Mouse (Mus musculus) macrophage (primary cell): ENCODE measurements around the gene Casr. TPM values are rescaled to one million over a fixed set of nuclear protein-coding genes. Genes with fewer than 3 reads are reported as not detected.

Experiments
- H3K27ac ChIP-seq: fragments of 350-480 bp; formaldehyde crosslinking; 2 replicates; pipeline ENCODE4 v1.9.0; 2021
- H3K36me3 ChIP-seq: fragments of 350-480 bp; formaldehyde crosslinking; 2 replicates; pipeline ENCODE4 v1.9.0; 2021; ENCODE audit errors: inconsistent target
- H3K4me3 ChIP-seq: fragments of 350-480 bp; formaldehyde crosslinking; 2 replicates; pipeline ENCODE4 v1.9.0; 2021; ENCODE audit errors: inconsistent target
- H3K79me2 ChIP-seq: fragments of 350-480 bp; formaldehyde crosslinking; 2 replicates; pipeline ENCODE4 v1.9.0; 2021; ENCODE audit errors: inconsistent target
- WGBS: methylation state at CpG from one replicate; pipeline ENCODE4 v1.1.7; 2026; ENCODE audit warnings: inconsistent platforms; ENCODE audit not compliant: missing documents; 5-methylcytosine and 5-hydroxymethylcytosine counted together
- polyA plus RNA-seq: library from polyadenylated mRNA; stranded (reverse); fragments of 250-400 nt; gene quantifications from 3 replicates; pipeline ENCODE4 v1.2.4, GENCODE M21; 2018; ENCODE audit warnings: inconsistent platforms

Casr gene
- polyA plus RNA-seq, 1 experiment from 2014 or later = not detected

GRCm38 (mm10) chr16:36475530-36475929, 86.4 kb downstream of the Casr start:
- Histone ChIP-seq H3K36me3 (no peaks in the 10 kb centered on the region), H3K27ac (no peak overlapping the region), H3K4me3 (no peak overlapping the region), H3K79me2 (no peaks in the 10 kb centered on the region)
- 92% methylated on average over 3 of the region's 3 CpGs for WGBS

GRCm38 (mm10) chr16:36474849-36475248, 87.1 kb downstream of the Casr start:
- Histone ChIP-seq H3K27ac (no peak overlapping the region), H3K36me3 (no peaks in the 10 kb centered on the region), H3K79me2 (no peaks in the 10 kb centered on the region), H3K4me3 (no peak overlapping the region)
- 79% methylated on average over 2 of the region's 2 CpGs for WGBS

- Histone ChIP-seq H3K36me3 (no peaks in the 10 kb centered on the region), H3K27ac (no peak overlapping the region)
- 62% methylated on average over 16 of the region's 17 CpGs for WGBS
Measured at GRCm38 (mm10) chr16:36473217-36474216, 88.4 kb downstream of the Casr start.

GRCm38 (mm10) chr16:36471066-36471633, 90.8 kb downstream of the Casr start:
- 63% methylated on average over 13 of the region's 13 CpGs for WGBS
- Histone ChIP-seq H3K79me2 (no peaks in the 10 kb centered on the region), H3K4me3 (no peak overlapping the region), H3K27ac (no peak overlapping the region), H3K36me3 (no peaks in the 10 kb centered on the region)

More at GRCm38 (mm10) chr16:36473217-36474216, 88.4 kb downstream of the Casr start:
- Histone ChIP-seq H3K79me2 (no peaks in the 10 kb centered on the region), H3K4me3 (no peak overlapping the region)

- Histone ChIP-seq H3K27ac (no peak overlapping the region), H3K4me3 (no peak overlapping the region), H3K79me2 (no peaks in the 10 kb centered on the region), H3K36me3 (no peaks in the 10 kb centered on the region)
- 12% methylated on average over 2 of the region's 2 CpGs for WGBS
Measured at GRCm38 (mm10) chr16:36469955-36470478, 91.9 kb downstream of the Casr start.

GRCm38 (mm10) chr16:36469367-36469766, 92.6 kb downstream of the Casr start:
- no peaks in the 10 kb centered on the region for H3K36me3 ChIP-seq
- WGBS = 91% methylated on average over 9 of the region's 9 CpGs

GRCm38 (mm10) chr16:36468862-36469261, 93.1 kb downstream of the Casr start:
- no peaks in the 10 kb centered on the region for H3K79me2 ChIP-seq
- H3K27ac ChIP-seq = no peak overlapping the region
- 69% methylated on average over 4 of the region's 4 CpGs for WGBS
- H3K36me3 ChIP-seq = no peaks in the 10 kb centered on the region
- H3K4me3 ChIP-seq = no peak overlapping the region

More at GRCm38 (mm10) chr16:36469367-36469766, 92.6 kb downstream of the Casr start:
- no peak overlapping the region for H3K27ac ChIP-seq
- H3K79me2 ChIP-seq = no peaks in the 10 kb centered on the region
- H3K4me3 ChIP-seq = no peak overlapping the region

GRCm38 (mm10) chr16:36467936-36468335, 94.0 kb downstream of the Casr start:
- 89% methylated on average over 2 of the region's 2 CpGs for WGBS
- no peak overlapping the region for H3K27ac ChIP-seq
- no peaks in the 10 kb centered on the region for H3K79me2 ChIP-seq
- no peaks in the 10 kb centered on the region for H3K36me3 ChIP-seq
- H3K4me3 ChIP-seq = no peak overlapping the region

- Histone ChIP-seq H3K4me3 (no peak overlapping the region), H3K36me3 (no peaks in the 10 kb centered on the region), H3K79me2 (no peaks in the 10 kb centered on the region), H3K27ac (no peak overlapping the region)
- WGBS = 66% methylated on average over 3 of the region's 3 CpGs
Measured at GRCm38 (mm10) chr16:36465436-36465835, 96.5 kb downstream of the Casr start.

GRCm38 (mm10) chr16:36464076-36464475, 97.9 kb downstream of the Casr start:
- 78% methylated on average over 4 of the region's 4 CpGs for WGBS
- no peaks in the 10 kb centered on the region for H3K36me3 ChIP-seq
- no peaks in the 10 kb centered on the region for H3K79me2 ChIP-seq
- no peak overlapping the region for H3K27ac ChIP-seq
- H3K4me3 ChIP-seq = no peak overlapping the region

- no peak overlapping the region for H3K4me3 ChIP-seq
- H3K79me2 ChIP-seq = no peaks in the 10 kb centered on the region
- no peaks in the 10 kb centered on the region for H3K36me3 ChIP-seq
- no peak overlapping the region for H3K27ac ChIP-seq
- 83% methylated on average over 2 of the region's 2 CpGs for WGBS
Measured at GRCm38 (mm10) chr16:36460426-36460825, 101.5 kb downstream of the Casr start.

GRCm38 (mm10) chr16:36455342-36455802, 106.6 kb downstream of the Casr start, which contains the start of gene Stfa3:
Gene Stfa3, minus strand, starts transcription at chr16:36455392.
- no peaks in the 10 kb centered on the region for H3K79me2 ChIP-seq
- no peak within 1 kb of the TSS for H3K4me3 ChIP-seq
- no peaks in the 10 kb centered on the region for H3K36me3 ChIP-seq
- no peak within 1 kb of the TSS for H3K27ac ChIP-seq
- 67% methylated on average over 4 of the region's 4 CpGs for WGBS
